ENCODE assay signal across 22 mouse cellular contexts in genomic region chr11:20805604-20806249, GRCm38 (mm10). TPM values are rescaled to one million over a fixed set of nuclear protein-coding genes. Genes with fewer than 3 reads are reported as not detected.
DNase-seq lines count a peak whose midpoint lies in the region; ATAC-seq and TF ChIP-seq lines count a peak whose summit lies in the region.
"Had no signal": no experiment of that assay in that cellular context is flagged by ENCODE, and none has a peak within 500 bp of the region (broad histone marks: within the 10 kb centered on the region; RNA-seq: fewer than 3 reads in every experiment).

No protein-coding gene starts in this region.

- peak overlapping the region; percentile 33 for H3K4me2 ChIP-seq in intestine, postnatal 0 days (replicated peaks; ENCODE audit: low read depth)
- H3K4me2 ChIP-seq in hindbrain, embryonic 13.5 days: no peak overlapping the region
- H3K4me2 ChIP-seq: forebrain, embryonic 13.5 days; heart, embryonic 12.5 days; heart, embryonic 15.5 days; hindbrain, embryonic 15.5 days had no signal

- TF ChIP-seq CTCF in MEL (IDR thresholded peaks at IDR 0.05 in 2 of 3, conservative IDR thresholded peaks at IDR 0.05 in 1 of 3; ENCODE audit: control insufficient read depth in 1 of 3, insufficient read depth in 1 of 3, low read depth in 2 of 3, low read length in 3 of 3, poor library complexity in 1 of 3, severe bottlenecking in 1 of 3): no peak
- TF ChIP-seq CTCF in intestine, postnatal 0 days (IDR thresholded peaks at IDR 0.05; ENCODE audit: low read depth): no peak
- no peak for TF ChIP-seq CTCF in gastrocnemius, adult 2 months (IDR thresholded peaks at IDR 0.05)

- DNase-seq in 416B (ENCODE audit: low read depth): peak; percentile 52
- peak; percentile 53 for DNase-seq in MEL (ENCODE audit: low read depth, low spot score)
- no peak for DNase-seq in gastrocnemius, adult 2 months
- DNase-seq in adrenal gland, postnatal 4 days (ENCODE audit: low spot score in 2 of 2): no peak
- DNase-seq in right cerebral cortex, postnatal 25 days: no peak
- DNase-seq: adrenal gland, adult 2 months; adrenal gland, postnatal 14 days; cerebellum, adult 18-20 months; cerebellum, adult 9-10 months; cerebellum, postnatal 14 days; gastrocnemius, postnatal 14 days; heart, postnatal 14 days; heart, postnatal 4 days had no signal

- no peaks in the 10 kb centered on the region for H3K27me3 ChIP-seq in MEL (ENCODE audit: control insufficient read depth in 1 of 2, insufficient read depth in 2 of 2, low read length in 2 of 2)
- no peaks in the 10 kb centered on the region for H3K27me3 ChIP-seq in intestine, postnatal 0 days (replicated peaks; ENCODE audit: control insufficient read depth, insufficient read depth, low read length)
- no peaks in the 10 kb centered on the region for H3K27me3 ChIP-seq in hindbrain, embryonic 13.5 days
- H3K27me3 ChIP-seq: forebrain, embryonic 13.5 days; heart, embryonic 12.5 days; heart, embryonic 15.5 days; hindbrain, embryonic 15.5 days had no signal

- no peaks in the 10 kb centered on the region for H3K9me3 ChIP-seq in MEL (replicated peaks; ENCODE audit: insufficient read depth, low read length)
- H3K9me3 ChIP-seq in intestine, postnatal 0 days (ENCODE audit: control insufficient read depth): no peaks in the 10 kb centered on the region
- H3K9me3 ChIP-seq in hindbrain, embryonic 13.5 days: no peaks in the 10 kb centered on the region
- H3K9me3 ChIP-seq: forebrain, embryonic 10.5 days; forebrain, embryonic 13.5 days; heart, embryonic 12.5 days; heart, embryonic 15.5 days; hindbrain, embryonic 15.5 days had no signal

- H3K27ac ChIP-seq in MEL (ENCODE audit: control insufficient read depth, low read depth, low read length): no peak overlapping the region
- 0 out of 2 replicates have a peak overlapping the region, but pooled peaks have one; percentile 37 for H3K27ac ChIP-seq in intestine, postnatal 0 days (ENCODE audit: low read depth, low read length)
- H3K27ac ChIP-seq in gastrocnemius, adult 2 months: no peak overlapping the region
- H3K27ac ChIP-seq in hindbrain, embryonic 13.5 days: no peak overlapping the region
- H3K27ac ChIP-seq: forebrain, embryonic 10.5 days; forebrain, embryonic 13.5 days; heart, embryonic 15.5 days; hindbrain, embryonic 15.5 days had no signal

- H3K79me2 ChIP-seq in MEL (ENCODE audit: control insufficient read depth, insufficient read depth, low read length, poor library complexity): no peaks in the 10 kb centered on the region

- peak in 1 of 2 experiments; percentile 54; a peak in 1 of 4 replicates for TF ChIP-seq EP300 in MEL (IDR thresholded peaks at IDR 0.05; ENCODE audit: low read depth in 1 of 2, low read length in 2 of 2)

- intact Hi-C loops in gastrocnemius, adult 2 months (cut with DNase I): no loop called here

- TF ChIP-seq RAD21 in MEL (IDR thresholded peaks at IDR 0.05; ENCODE audit: low read depth, low read length): no peak

- peak; percentile 32; the same call in 1 of the 2 replicates for ATAC-seq in granulocyte monocyte progenitor cell, adult 5-6 weeks (replicated peaks; ENCODE audit: poor library complexity, severe bottlenecking)
- ATAC-seq in intestine, postnatal 0 days: peak; percentile 81
- ATAC-seq in hindbrain, embryonic 13.5 days (ENCODE audit: low FRiP score): no peak
- ATAC-seq: forebrain, embryonic 13.5 days; forebrain, embryonic 16.5 days had no signal

- H3K36me3 ChIP-seq in MEL (ENCODE audit: control insufficient read depth in 1 of 2, insufficient read depth in 2 of 2, low read length in 2 of 2): peaks cover 0 to 17% of the 10 kb centered on the region in 2 experiments; a peak in 2 of 4 replicates
- H3K36me3 ChIP-seq in intestine, postnatal 0 days (ENCODE audit: control insufficient read depth, insufficient read depth): no peaks in the 10 kb centered on the region
- no peaks in the 10 kb centered on the region for H3K36me3 ChIP-seq in hindbrain, embryonic 13.5 days
- H3K36me3 ChIP-seq: forebrain, embryonic 10.5 days; heart, embryonic 12.5 days; heart, embryonic 15.5 days; hindbrain, embryonic 15.5 days had no signal

- H3K9ac ChIP-seq in MEL (ENCODE audit: control insufficient read depth, low read depth, low read length, poor library complexity, severe bottlenecking): no peak overlapping the region
- no peak overlapping the region for H3K9ac ChIP-seq in intestine, postnatal 0 days (ENCODE audit: low read depth, low read length)
- H3K9ac ChIP-seq in hindbrain, embryonic 13.5 days: no peak overlapping the region
- H3K9ac ChIP-seq: forebrain, embryonic 13.5 days; heart, embryonic 12.5 days; heart, embryonic 15.5 days; hindbrain, embryonic 15.5 days had no signal

- no peak for TF ChIP-seq POLR2A in MEL (IDR thresholded peaks at IDR 0.05; ENCODE audit: control insufficient read depth in 1 of 2, insufficient read depth in 1 of 2, low read depth in 1 of 2, low read length in 2 of 2, poor library complexity in 1 of 2)

- WGBS in intestine, postnatal 0 days: 30% methylated on average over 4 of the region's 4 CpGs
- 77% methylated on average over 4 of the region's 4 CpGs for WGBS in hindbrain, embryonic 13.5 days

- H3K4me1 ChIP-seq in MEL (ENCODE audit: control insufficient read depth in 1 of 2, insufficient read depth in 2 of 2, low read length in 2 of 2): peaks cover 0 to 12% of the 10 kb centered on the region in 2 experiments; a peak in 3 of 4 replicates
- H3K4me1 ChIP-seq in intestine, postnatal 0 days (replicated peaks; ENCODE audit: control insufficient read depth, insufficient read depth, low read length): peaks cover 3% of the 10 kb centered on the region; the same call in 1 of the 2 replicates
- peaks cover 2% of the 10 kb centered on the region; the same call in 1 of the 2 replicates for H3K4me1 ChIP-seq in hindbrain, embryonic 13.5 days (replicated peaks)
- H3K4me1 ChIP-seq: heart, embryonic 15.5 days had no signal

- H3K4me3 ChIP-seq in MEL (ENCODE audit: control insufficient read depth in 1 of 2, insufficient read depth in 1 of 2, low read depth in 2 of 2, low read length in 2 of 2): no peak overlapping the region
- H3K4me3 ChIP-seq in intestine, postnatal 0 days (ENCODE audit: low read depth, low read length): no peak overlapping the region
- no peak overlapping the region for H3K4me3 ChIP-seq in gastrocnemius, adult 2 months
- H3K4me3 ChIP-seq in hindbrain, embryonic 13.5 days: no peak overlapping the region
- H3K4me3 ChIP-seq: forebrain, embryonic 10.5 days; forebrain, embryonic 13.5 days; heart, embryonic 12.5 days; heart, embryonic 15.5 days; hindbrain, embryonic 15.5 days had no signal

TF ChIP-seq in MEL, 35 proteins besides CTCF, POLR2A, EP300 and RAD21:
- peak; percentile 41 for TF ChIP-seq GATA1 (IDR thresholded peaks at IDR 0.05; ENCODE audit: low read depth, low read length)
- TF ChIP-seq MYC (IDR thresholded peaks at IDR 0.05; ENCODE audit: low read depth, low read length): no peak
TF ChIP-seq in MEL: peak in this region for 1.

RNA-seq across cellular contexts. Expression of gene Lgalsl, which starts 25.1 kb away (rescaled TPM):
- total RNA-seq in MEL (2012; rRNA removed): 14.5 and 21.1 TPM in 2 replicates
- polyA plus RNA-seq in MEL (2012; ENCODE audit: insufficient read depth in 1 of 2, insufficient read length in 2 of 2, low read depth in 1 of 2, low replicate concordance in 2 of 2, missing spikeins in 1 of 2): 10 to 100 TPM in 1 of 2 experiments, not detected in 1; 11.9 TPM
- total RNA-seq in granulocyte monocyte progenitor cell, adult 5-6 weeks (2014; fragmentation: Nextera tagmentation): 4.4 and 8.2 TPM in 2 replicates
- 5.9 and 7.2 TPM in 2 replicates for total RNA-seq in granulocyte monocyte progenitor cell, adult 5-6 weeks (2017)
- polyA plus RNA-seq in intestine, postnatal 0 days (2015; fragmentation: Nextera tagmentation; extraction: Ambion mirVana): 16.5 and 16.7 TPM in 2 replicates
- total RNA-seq in gastrocnemius, adult 2 months (2021): 10 to 100 TPM; 72.0 to 79.2 TPM
- total RNA-seq in adrenal gland, postnatal 4 days (2021): 10 to 100 TPM; 41.1 to 41.6 TPM
- 51.2 and 53.2 TPM in 2 replicates for polyA plus RNA-seq in hindbrain, embryonic 13.5 days (2015; fragmentation: Nextera tagmentation; extraction: Ambion mirVana)

Comparison
In these comparisons a context has a peak if more than half of its experiments do, and no peak if none do; other contexts are left out.
1. DNase-seq: peak in 416B (single experiment) and MEL (single experiment); none in gastrocnemius, adult 2 months (single experiment), adrenal gland, postnatal 4 days (0 of 2) and right cerebral cortex, postnatal 25 days (single experiment).